Mouse (Mus musculus): ENCODE results near the gene Ldhc.
"Not testable (repeated sequence)": the region's sequence is repeated elsewhere in the genome, so short reads cannot be mapped to it uniquely, and the experiment has no call there.

Ldhc gene

GRCm38 (mm10) chr7:46860996-46861395 is at the start of gene Ldhc:
Ldhc (plus strand) TSS chr7:46861203.
- DNase-seq (ENCODE audit: inconsistent age in 2 of 2, low spot score in 1 of 2), result no peak

GRCm38 (mm10) chr7:46814012-46814411 is 47.0 kb upstream of the Ldhc start:
- no peak for DNase-seq (ENCODE audit: inconsistent age in 2 of 2, low spot score in 1 of 2)

- DNase-seq (ENCODE audit: inconsistent age in 2 of 2, low spot score in 1 of 2), result not testable (repeated sequence)
Measured at GRCm38 (mm10) chr7:46820876-46821632, 39.9 kb upstream of the Ldhc start.

- no peak for DNase-seq (ENCODE audit: inconsistent age in 2 of 2, low spot score in 1 of 2)
Measured at GRCm38 (mm10) chr7:46827046-46827802, 33.8 kb upstream of the Ldhc start.

GRCm38 (mm10) chr7:46827803-46828184 is 33.2 kb upstream of the Ldhc start:
- DNase-seq (ENCODE audit: inconsistent age in 2 of 2, low spot score in 1 of 2), result no peak

- DNase-seq (ENCODE audit: inconsistent age in 2 of 2, low spot score in 1 of 2), result peak; percentile 33 to 68
Measured at GRCm38 (mm10) chr7:46829911-46830310, 31.1 kb upstream of the Ldhc start.

- no peak for DNase-seq (ENCODE audit: inconsistent age in 2 of 2, low spot score in 1 of 2)
Measured at GRCm38 (mm10) chr7:46830799-46831590, 30.0 kb upstream of the Ldhc start.

- no peak for DNase-seq (ENCODE audit: inconsistent age in 2 of 2, low spot score in 1 of 2)
Measured at GRCm38 (mm10) chr7:46831693-46832092, 29.3 kb upstream of the Ldhc start.

GRCm38 (mm10) chr7:46832112-46832810 is 28.7 kb upstream of the Ldhc start:
- not testable (repeated sequence) for DNase-seq (ENCODE audit: inconsistent age in 2 of 2, low spot score in 1 of 2)

- DNase-seq (ENCODE audit: inconsistent age in 2 of 2, low spot score in 1 of 2), result peak; percentile 23 to 51
Measured at GRCm38 (mm10) chr7:46833266-46833665, 27.7 kb upstream of the Ldhc start.

GRCm38 (mm10) chr7:46833670-46834255 is 27.2 kb upstream of the Ldhc start:
- no peak for DNase-seq (ENCODE audit: inconsistent age in 2 of 2, low spot score in 1 of 2)

GRCm38 (mm10) chr7:46834994-46835610 is 25.9 kb upstream of the Ldhc start:
- no peak for DNase-seq (ENCODE audit: inconsistent age in 2 of 2, low spot score in 1 of 2)

- no peak for DNase-seq (ENCODE audit: inconsistent age in 2 of 2, low spot score in 1 of 2)
Measured at GRCm38 (mm10) chr7:46836357-46836756, 24.6 kb upstream of the Ldhc start.

GRCm38 (mm10) chr7:46837073-46837472 is 23.9 kb upstream of the Ldhc start:
- no peak for DNase-seq (ENCODE audit: inconsistent age in 2 of 2, low spot score in 1 of 2)

GRCm38 (mm10) chr7:46838104-46838671 is 22.8 kb upstream of the Ldhc start:
- peak in 1 of 2 experiments; percentile 48 for DNase-seq (ENCODE audit: inconsistent age in 2 of 2, low spot score in 1 of 2)

- peak; percentile 66 to 86 for DNase-seq (ENCODE audit: inconsistent age in 2 of 2, low spot score in 1 of 2)
Measured at GRCm38 (mm10) chr7:46838891-46839302, 22.1 kb upstream of the Ldhc start.

GRCm38 (mm10) chr7:46839446-46839845 is 21.6 kb upstream of the Ldhc start:
- DNase-seq (ENCODE audit: inconsistent age in 2 of 2, low spot score in 1 of 2), result peak; percentile 20 to 63

GRCm38 (mm10) chr7:46839861-46840260 is 21.1 kb upstream of the Ldhc start:
- DNase-seq (ENCODE audit: inconsistent age in 2 of 2, low spot score in 1 of 2), result no peak

- no peak for DNase-seq (ENCODE audit: inconsistent age in 2 of 2, low spot score in 1 of 2)
Measured at GRCm38 (mm10) chr7:46840326-46840725, 20.7 kb upstream of the Ldhc start.
